Mouse (Mus musculus) myocyte (in vitro differentiated cells): ENCODE results near the gene Idh2.

Source experiments
- CEBPB ChIP-seq: IDR thresholded peaks from 2 replicates; pipeline ENCODE4 v1.6.1; 2011; ENCODE audit warnings: mild to moderate bottlenecking, moderate library complexity; ENCODE audit not compliant: poor library complexity, insufficient read depth, severe bottlenecking
- E2F4 ChIP-seq: IDR thresholded peaks from one replicate; pipeline ENCODE4 v1.6.1; 2011; ENCODE audit warnings: mild to moderate bottlenecking, control low read depth, moderate library complexity; ENCODE audit not compliant: insufficient read depth
- MAX ChIP-seq: IDR thresholded peaks from one replicate; pipeline ENCODE4 v1.6.1; 2011; ENCODE audit warnings: low read depth, mild to moderate bottlenecking, control low read depth
- POLR2A ChIP-seq: IDR thresholded peaks from one replicate; pipeline ENCODE4 v1.6.1; 2011; ENCODE audit warnings: low read depth, mild to moderate bottlenecking, control low read depth, moderate library complexity; ENCODE audit not compliant: insufficient read length
- POLR2AphosphoS2 ChIP-seq: IDR thresholded peaks from one replicate; pipeline ENCODE4 v1.6.1; 2011; ENCODE audit warnings: low read depth, control low read depth; ENCODE audit not compliant: insufficient read length
- USF1 ChIP-seq: IDR thresholded peaks from one replicate; pipeline ENCODE4 v1.6.1; 2011; ENCODE audit warnings: low read depth, mild to moderate bottlenecking, control low read depth, moderate library complexity

DNA sequence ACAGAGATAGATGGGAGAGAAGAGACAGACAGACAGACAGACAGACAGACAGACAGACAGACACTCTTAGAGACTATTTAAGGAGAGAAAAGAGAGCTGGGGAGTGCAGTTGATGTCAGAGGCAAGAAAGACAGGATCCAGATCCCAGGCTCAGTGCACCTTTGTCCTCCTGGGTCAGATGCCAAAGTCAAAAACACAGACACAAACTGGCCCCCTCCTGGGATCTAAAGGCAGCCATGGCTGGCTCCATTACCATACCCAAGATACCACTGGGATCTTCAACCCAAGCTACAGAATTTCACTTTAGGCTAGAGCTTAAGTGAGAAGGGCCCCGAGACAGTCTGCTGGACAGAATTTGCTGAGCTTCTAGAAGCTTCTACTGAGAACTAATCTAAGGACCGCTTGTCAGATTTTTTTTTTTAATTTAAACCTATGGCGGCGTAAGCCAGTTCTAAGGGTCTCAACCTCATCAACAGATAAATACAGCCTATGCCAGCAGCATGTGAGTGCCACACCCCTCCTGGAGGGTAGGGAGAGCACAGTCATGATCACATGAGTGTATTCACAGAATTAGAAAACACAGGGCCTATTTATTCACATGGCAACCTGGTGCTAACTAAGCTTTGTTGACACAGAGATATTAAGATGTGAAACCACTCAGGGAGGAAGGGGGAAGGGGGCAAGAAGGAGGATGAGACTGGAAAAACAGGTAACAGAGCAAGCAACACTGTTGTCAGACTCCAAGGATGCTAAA lies 9.4 kb downstream of the Idh2 start:
- TF ChIP-seq MAX: no peak
- TF ChIP-seq POLR2A: no peak
- no peak for TF ChIP-seq E2F4
- TF ChIP-seq USF1: no peak
- TF ChIP-seq CEBPB: no peak
- no peak for TF ChIP-seq POLR2AphosphoS2
